Mouse (Mus musculus) urinary bladder, adult 2 months (tissue): ENCODE data around the gene Cobl. TPM values are rescaled to one million over a fixed set of nuclear protein-coding genes. Genes with fewer than 3 reads are reported as not detected.
A peak's percentile ranks its signal among the peaks of the same experiment; 100 is the strongest.

Experiments
- DNase-seq: peaks from one replicate; pipeline ENCODE4 v3.0.0; 2022; ENCODE audit warnings: low spot score
- polyA plus RNA-seq: library from polyadenylated mRNA; depleted of rRNA; stranded (reverse); fragments of >200 nt; gene quantifications from 2 replicates; pipeline ENCODE4 v1.2.3, GENCODE M21; 2012

Cobl gene
- polyA plus RNA-seq, 1 experiment, result 15.0 TPM

- DNase-seq, result no peak
Observed at GRCm38 (mm10) chr11:12384826-12385225, 79.9 kb downstream of the Cobl start.

GRCm38 (mm10) chr11:12382991-12383390 lies 81.8 kb downstream of the Cobl start:
- no peak for DNase-seq

GRCm38 (mm10) chr11:12381096-12381495 lies 83.7 kb downstream of the Cobl start:
- DNase-seq, result no peak

GRCm38 (mm10) chr11:12376628-12377027 lies 88.1 kb downstream of the Cobl start:
- DNase-seq, result no peak

GRCm38 (mm10) chr11:12373106-12374098 lies 91.4 kb downstream of the Cobl start:
- peak; percentile 65 for DNase-seq

- no peak for DNase-seq
Observed at GRCm38 (mm10) chr11:12370957-12371356, 93.8 kb downstream of the Cobl start.

- DNase-seq, result no peak
Observed at GRCm38 (mm10) chr11:12367426-12368178, 97.2 kb downstream of the Cobl start.

GRCm38 (mm10) chr11:12359336-12360000 lies 105.3 kb downstream of the Cobl start:
- no peak for DNase-seq

- DNase-seq, result no peak
Observed at GRCm38 (mm10) chr11:12358602-12359001, 106.2 kb downstream of the Cobl start.

GRCm38 (mm10) chr11:12355681-12356080 lies 109.1 kb downstream of the Cobl start:
- DNase-seq, result no peak

GRCm38 (mm10) chr11:12350986-12351546 lies 113.7 kb downstream of the Cobl start:
- no peak for DNase-seq

- no peak for DNase-seq
Observed at GRCm38 (mm10) chr11:12350086-12350485, 114.7 kb downstream of the Cobl start.

GRCm38 (mm10) chr11:12346486-12346885 lies 118.3 kb downstream of the Cobl start:
- DNase-seq, result no peak

- no peak for DNase-seq
Observed at GRCm38 (mm10) chr11:12343686-12344085, 121.1 kb downstream of the Cobl start.

- DNase-seq, result no peak
Observed at GRCm38 (mm10) chr11:12340697-12341096, 124.1 kb downstream of the Cobl start.

GRCm38 (mm10) chr11:12336145-12336544 lies 128.6 kb downstream of the Cobl start:
- no peak for DNase-seq

- no peak for DNase-seq
Observed at GRCm38 (mm10) chr11:12331997-12332396, 132.8 kb downstream of the Cobl start.

GRCm38 (mm10) chr11:12321445-12321844 lies 143.3 kb downstream of the Cobl start:
- no peak for DNase-seq

- DNase-seq, result no peak
Observed at GRCm38 (mm10) chr11:12319318-12319717, 145.4 kb downstream of the Cobl start.

GRCm38 (mm10) chr11:12315670-12316069 lies 149.1 kb downstream of the Cobl start:
- DNase-seq, result no peak

GRCm38 (mm10) chr11:12314278-12315043 lies 150.3 kb downstream of the Cobl start:
- DNase-seq, result no peak
